ENCODE assay signal across 8 mouse cellular contexts in genomic region chr11:120573585-120574277, GRCm38 (mm10). TPM values are rescaled to one million over a fixed set of nuclear protein-coding genes. Genes with fewer than 3 reads are reported as not detected.
DNase-seq lines count a peak whose midpoint lies in the region; ATAC-seq lines count a peak whose summit lies in the region.

No protein-coding gene starts in this region.

- H3K27ac ChIP-seq in lung, embryonic 16.5 days (ENCODE audit: low read length): peak overlapping the region; percentile 96

- ATAC-seq in lung, embryonic 16.5 days (ENCODE audit: low read depth): peak; percentile 2; the same call in 1 of the 2 replicates
- peak; percentile 20 for ATAC-seq in erythroid progenitor cell, adult 5-6 weeks (replicated peaks; ENCODE audit: low FRiP score, poor library complexity, severe bottlenecking)

- peak overlapping the region; percentile 82 for H3K4me3 ChIP-seq in lung, embryonic 16.5 days (ENCODE audit: low read length)

- H3K4me1 ChIP-seq in lung, embryonic 16.5 days (replicated peaks; ENCODE audit: control insufficient read depth, insufficient read depth, low read length): peaks cover 18% of the 10 kb centered on the region

- peaks cover 32% of the 10 kb centered on the region for H3K36me3 ChIP-seq in lung, embryonic 16.5 days (ENCODE audit: control insufficient read depth, insufficient read depth, low read length)

- peak overlapping the region; percentile 82 for H3K9ac ChIP-seq in lung, embryonic 16.5 days (ENCODE audit: low read length)

- no peak for DNase-seq in lung, postnatal 4 days
- peak; percentile 31 for DNase-seq in kidney, postnatal 10 days
- DNase-seq in naive thymus-derived CD4-positive, alpha-beta T cell, adult 2 months (ENCODE audit: low read depth): peak; percentile 90
- DNase-seq in layer of hippocampus, adult 11-12 months (ENCODE audit: low spot score): no peak
- no peak for DNase-seq in retina, postnatal 1 day
- no peak for DNase-seq in thymus, adult 18-20 months

- H3K27me3 ChIP-seq in lung, embryonic 16.5 days (ENCODE audit: control insufficient read depth, insufficient read depth, low read depth, low read length): no peaks in the 10 kb centered on the region

- no peaks in the 10 kb centered on the region for H3K9me3 ChIP-seq in lung, embryonic 16.5 days (ENCODE audit: control insufficient read depth, low read length)

- under 1% methylated on average over 23 of the region's 23 CpGs for WGBS in lung, embryonic 16.5 days

- H3K4me2 ChIP-seq in lung, embryonic 16.5 days (ENCODE audit: low read depth, low read length): peak overlapping the region; percentile 77

RNA-seq across cellular contexts. Expression of gene P4hb, which starts 0.7 kb away (rescaled TPM):
- 829 and 841 TPM in 2 replicates for polyA plus RNA-seq in lung, embryonic 16.5 days (2015; fragmentation: Nextera tagmentation; extraction: Ambion mirVana)
- 101 and 104 TPM in 2 replicates for total RNA-seq in erythroid progenitor cell, adult 5-6 weeks (2015; ENCODE audit: low replicate concordance)
- 112 and 141 TPM in 2 replicates for total RNA-seq in erythroid progenitor cell, adult 5-6 weeks (2017; ENCODE audit: low replicate concordance)

RNA-seq across cellular contexts. Expression of gene Arhgdia, which starts 7.7 kb away (rescaled TPM):
- polyA plus RNA-seq in lung, embryonic 16.5 days (2015; fragmentation: Nextera tagmentation; extraction: Ambion mirVana): 654 and 680 TPM in 2 replicates
- total RNA-seq in erythroid progenitor cell, adult 5-6 weeks (2015; ENCODE audit: low replicate concordance): 134 and 150 TPM in 2 replicates
- 45.3 and 49.3 TPM in 2 replicates for total RNA-seq in erythroid progenitor cell, adult 5-6 weeks (2017; ENCODE audit: low replicate concordance)

RNA-seq across cellular contexts. Expression of gene Ppp1r27, which starts 22.8 kb away (rescaled TPM):
- polyA plus RNA-seq in lung, embryonic 16.5 days (2015; fragmentation: Nextera tagmentation; extraction: Ambion mirVana): 0.95 and 2.6 TPM in 2 replicates
- not detected in 2 replicates for total RNA-seq in erythroid progenitor cell, adult 5-6 weeks (2015; ENCODE audit: low replicate concordance)
- total RNA-seq in erythroid progenitor cell, adult 5-6 weeks (2017; ENCODE audit: low replicate concordance): not detected in 2 replicates

RNA-seq across cellular contexts. Expression of gene Mcrip1, which starts 24.2 kb away (rescaled TPM):
- polyA plus RNA-seq in lung, embryonic 16.5 days (2015; fragmentation: Nextera tagmentation; extraction: Ambion mirVana): 184 and 200 TPM in 2 replicates
- total RNA-seq in erythroid progenitor cell, adult 5-6 weeks (2015; ENCODE audit: low replicate concordance): 19.8 and 23.5 TPM in 2 replicates
- 1.7 and 5.6 TPM in 2 replicates for total RNA-seq in erythroid progenitor cell, adult 5-6 weeks (2017; ENCODE audit: low replicate concordance)

RNA-seq across cellular contexts. Expression of gene Alyref, which starts 24.4 kb away (rescaled TPM):
- 82.6 and 266 TPM in 2 replicates for polyA plus RNA-seq in lung, embryonic 16.5 days (2015; fragmentation: Nextera tagmentation; extraction: Ambion mirVana)
- total RNA-seq in erythroid progenitor cell, adult 5-6 weeks (2015; ENCODE audit: low replicate concordance): 72.9 and 87.2 TPM in 2 replicates
- 142 and 227 TPM in 2 replicates for total RNA-seq in erythroid progenitor cell, adult 5-6 weeks (2017; ENCODE audit: low replicate concordance)

Comparison
In these comparisons a context has a peak if more than half of its experiments do, and no peak if none do; other contexts are left out.
1. DNase-seq: peak in kidney, postnatal 10 days (single experiment) and naive thymus-derived CD4-positive, alpha-beta T cell, adult 2 months (single experiment); none in lung, postnatal 4 days (0 of 2), layer of hippocampus, adult 11-12 months (single experiment), retina, postnatal 1 day (single experiment) and thymus, adult 18-20 months (0 of 2).